Mouse (Mus musculus) erythroblast, embryonic 14.5 days (primary cell): Measurements from ENCODE around the gene Artn.

Source experiments
- GATA1 ChIP-seq: IDR thresholded peaks from 2 replicates; pipeline ENCODE4 v1.6.1; 2012; ENCODE audit warnings: low read length, inconsistent platforms, mixed read lengths
- TAL1 ChIP-seq: IDR thresholded peaks from 3 replicates; pipeline ENCODE4 v1.6.1; 2012; ENCODE audit warnings: low read length, inconsistent platforms, mixed read lengths

- no peak for TF ChIP-seq TAL1
- TF ChIP-seq GATA1: no peak
Observed at GRCm38 (mm10) chr4:117886644-117887043, 42.9 kb downstream of the Artn start.
